Mouse (Mus musculus) intestine, embryonic 15.5 days (tissue): Measurements from ENCODE around the gene Rrbp1. TPM values are rescaled to one million over a fixed set of nuclear protein-coding genes. Genes with fewer than 3 reads are reported as not detected.
A peak's percentile ranks its signal among the peaks of the same experiment; 100 is the strongest.

ENCODE experiments used
- ATAC-seq: fragments of 200-750 bp; cut with Nextera tagmentation; 2 replicates; pipeline ENCODE4 v1.8.0; 2017; ENCODE audit warnings: moderate TSS enrichment, moderate library complexity
- H3K27ac ChIP-seq: fragments of 300-500 bp; sonication (generic); 2 replicates; pipeline ENCODE4 v1.5.1; 2015; ENCODE audit warnings: mild to moderate bottlenecking, inconsistent platforms
- H3K27me3 ChIP-seq: fragments of 300-500 bp; sonication (generic); replicated peaks from 2 replicates; pipeline ENCODE4 v1.6.1; 2015; ENCODE audit warnings: inconsistent platforms
- H3K36me3 ChIP-seq: fragments of 300-500 bp; sonication (generic); 2 replicates; pipeline ENCODE4 v1.6.1; 2015; ENCODE audit warnings: inconsistent platforms
- H3K4me1 ChIP-seq: fragments of 300-500 bp; sonication (generic); replicated peaks from 2 replicates; pipeline ENCODE4 v1.6.1; 2015; ENCODE audit warnings: inconsistent platforms
- H3K4me2 ChIP-seq: fragments of 300-500 bp; sonication (generic); replicated peaks from 2 replicates; pipeline ENCODE4 v1.6.1; 2015; ENCODE audit warnings: mild to moderate bottlenecking, inconsistent platforms
- H3K4me3 ChIP-seq: fragments of 300-500 bp; sonication (generic); replicated peaks from 2 replicates; pipeline ENCODE4 v1.5.1; 2015; ENCODE audit warnings: inconsistent platforms
- H3K9ac ChIP-seq: fragments of 300-500 bp; sonication (generic); 2 replicates; pipeline ENCODE4 v1.6.1; 2015; ENCODE audit warnings: inconsistent platforms
- H3K9me3 ChIP-seq: fragments of 300-500 bp; sonication (generic); 2 replicates; pipeline ENCODE4 v1.6.1; 2016; ENCODE audit warnings: inconsistent platforms
- WGBS: fragments of 180-500 bp; shearing (Covaris S2); methylation state at CpG from one replicate; pipeline ENCODE4 v1.1.7; 2015; 5-methylcytosine and 5-hydroxymethylcytosine counted together
- polyA plus RNA-seq: library from polyadenylated mRNA; unstranded; fragments of >200 nt; fragmentation: Nextera tagmentation; extraction: Ambion mirVana; gene quantifications from 2 replicates; pipeline ENCODE4 v1.2.1, GENCODE M21; 2015

Rrbp1 gene
- polyA plus RNA-seq, result 103 and 125 TPM in 2 replicates

DNA sequence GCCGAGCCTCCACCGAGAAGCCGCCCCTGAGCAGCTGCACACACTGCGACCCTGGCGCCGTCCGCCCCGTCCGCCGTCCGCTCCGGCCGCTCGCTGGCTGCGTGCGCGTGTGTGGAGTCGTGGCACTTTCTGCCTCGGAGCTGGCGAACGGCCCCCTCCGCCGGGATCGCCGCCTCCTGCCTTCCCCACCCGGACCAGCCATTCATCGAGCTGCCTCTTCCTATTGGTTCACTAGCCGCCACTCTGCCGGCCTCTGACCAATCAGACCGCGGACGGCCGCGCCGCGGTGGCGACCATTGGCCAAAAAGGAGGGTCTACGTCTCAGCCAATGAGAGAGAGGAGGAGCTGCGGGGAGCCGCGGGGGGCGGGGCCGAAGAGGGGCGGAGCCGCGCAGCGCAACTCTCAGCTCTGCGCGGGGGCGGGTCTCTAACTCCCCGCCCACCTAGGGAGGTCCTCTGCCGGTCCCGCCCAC lies at the start of gene Rrbp1:
Gene Rrbp1 (minus strand): TSS at position 184 of the 472 bp plus-strand sequence.
- Histone ChIP-seq H3K4me2 (peak within 1 kb of the TSS; percentile 74), H3K9ac (peak within 1 kb of the TSS; percentile 97), H3K4me1 (peaks cover 28% of the 10 kb centered on the region), H3K9me3 (no peaks in the 10 kb centered on the region), H3K27ac (peak within 1 kb of the TSS; percentile 98), H3K36me3 (no peaks in the 10 kb centered on the region), H3K4me3 (peak within 1 kb of the TSS; percentile 99), H3K27me3 (no peaks in the 10 kb centered on the region)
- under 1% methylated on average over 53 of the region's 53 CpGs for WGBS
- peak; percentile 98 for ATAC-seq

DNA sequence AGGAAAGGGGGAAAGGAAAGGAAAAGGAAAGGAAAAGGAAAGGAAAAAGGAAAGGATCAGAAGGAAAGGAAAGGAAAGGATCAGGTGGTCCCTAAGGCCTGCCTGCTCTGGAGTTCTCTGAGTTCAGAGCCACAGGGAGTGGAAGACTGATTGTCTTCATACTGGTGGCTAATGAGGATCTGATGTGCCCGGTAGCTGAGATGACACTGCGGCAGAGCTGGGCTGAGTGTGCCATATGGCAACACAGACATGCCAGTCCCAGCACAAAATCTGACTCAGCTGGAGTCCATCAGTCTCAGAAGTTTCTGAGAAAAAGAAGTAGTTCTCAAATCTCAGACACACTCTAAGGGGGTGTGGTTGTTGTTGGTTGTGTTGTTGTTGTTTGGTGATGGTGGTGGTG lies 46.7 kb upstream of the Rrbp1 start:
- H3K4me2 ChIP-seq, result no peak overlapping the region
- no peak for ATAC-seq
- no peak overlapping the region for H3K9ac ChIP-seq
- no peaks in the 10 kb centered on the region for H3K4me1 ChIP-seq
- no peak overlapping the region for H3K4me3 ChIP-seq
- no peaks in the 10 kb centered on the region for H3K36me3 ChIP-seq
- no peaks in the 10 kb centered on the region for H3K27me3 ChIP-seq
- no peaks in the 10 kb centered on the region for H3K9me3 ChIP-seq
- 73% methylated on average over 2 of the region's 2 CpGs for WGBS
- H3K27ac ChIP-seq, result no peak overlapping the region

DNA sequence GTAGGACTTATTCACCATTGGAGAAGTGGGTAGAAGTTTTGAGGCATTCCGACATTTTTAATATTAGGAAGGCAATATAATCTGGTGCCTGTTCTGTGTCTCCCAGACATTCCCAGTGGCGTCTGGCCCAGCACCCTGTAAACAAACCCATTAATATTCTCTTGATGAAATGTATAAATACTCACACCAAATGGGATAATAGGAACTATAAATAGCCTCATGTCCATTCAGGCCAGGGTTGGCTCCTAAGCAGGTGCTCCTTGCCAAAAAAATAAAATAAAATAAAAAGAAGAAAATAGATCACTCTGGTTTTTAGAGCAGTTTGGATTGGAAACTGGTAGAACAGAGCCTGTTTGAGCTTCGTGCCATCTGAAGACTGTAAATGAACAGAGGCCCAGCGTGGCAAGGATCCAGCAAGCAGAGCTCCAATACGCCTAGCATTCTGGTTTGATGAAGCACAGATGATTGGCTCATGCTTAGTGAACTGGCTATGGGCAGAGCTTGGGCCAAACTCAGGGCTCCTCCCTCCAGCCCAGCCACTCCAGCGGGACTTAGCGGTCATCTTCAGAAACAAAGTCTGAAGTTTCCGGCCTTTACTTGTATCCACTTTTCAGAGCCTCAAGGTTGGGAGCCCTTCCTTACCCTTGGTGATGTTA lies 41.5 kb upstream of the Rrbp1 start:
- H3K27me3 ChIP-seq, result no peaks in the 10 kb centered on the region
- H3K4me3 ChIP-seq, result no peak overlapping the region
- peak; percentile 80 for ATAC-seq
- no peak overlapping the region for H3K9ac ChIP-seq
- H3K9me3 ChIP-seq, result no peaks in the 10 kb centered on the region
- no peaks in the 10 kb centered on the region for H3K4me1 ChIP-seq
- no peak overlapping the region; the same call in 1 of the 2 replicates for H3K27ac ChIP-seq
- H3K4me2 ChIP-seq, result no peak overlapping the region
- 59% methylated on average over 8 of the region's 8 CpGs for WGBS
- no peaks in the 10 kb centered on the region for H3K36me3 ChIP-seq

DNA sequence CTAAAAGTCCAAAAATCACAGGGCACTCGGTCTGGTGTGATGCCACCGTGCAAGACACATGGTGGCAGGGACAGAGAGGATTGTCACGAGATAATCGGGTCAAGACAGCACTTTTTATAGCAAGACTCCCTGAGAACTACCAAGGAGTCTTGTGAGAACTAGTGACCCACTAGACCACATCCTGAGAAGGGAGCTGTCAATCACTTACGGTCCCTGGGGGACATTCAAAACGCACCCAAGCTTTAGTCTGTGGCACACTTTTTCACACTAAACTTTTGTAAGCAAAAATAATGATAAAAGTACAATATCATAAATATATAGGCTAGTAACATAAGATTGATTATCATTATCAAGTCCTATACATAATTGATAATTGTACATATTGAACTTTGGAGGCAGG lies 39.8 kb upstream of the Rrbp1 start:
- Histone ChIP-seq H3K4me2 (no peak overlapping the region), H3K9ac (no peak overlapping the region), H3K36me3 (no peaks in the 10 kb centered on the region), H3K9me3 (no peaks in the 10 kb centered on the region), H3K4me3 (no peak overlapping the region), H3K27ac (no peak overlapping the region), H3K27me3 (no peaks in the 10 kb centered on the region), H3K4me1 (no peaks in the 10 kb centered on the region)
- 91% methylated on average over 6 of the region's 6 CpGs for WGBS
- no peak for ATAC-seq

DNA sequence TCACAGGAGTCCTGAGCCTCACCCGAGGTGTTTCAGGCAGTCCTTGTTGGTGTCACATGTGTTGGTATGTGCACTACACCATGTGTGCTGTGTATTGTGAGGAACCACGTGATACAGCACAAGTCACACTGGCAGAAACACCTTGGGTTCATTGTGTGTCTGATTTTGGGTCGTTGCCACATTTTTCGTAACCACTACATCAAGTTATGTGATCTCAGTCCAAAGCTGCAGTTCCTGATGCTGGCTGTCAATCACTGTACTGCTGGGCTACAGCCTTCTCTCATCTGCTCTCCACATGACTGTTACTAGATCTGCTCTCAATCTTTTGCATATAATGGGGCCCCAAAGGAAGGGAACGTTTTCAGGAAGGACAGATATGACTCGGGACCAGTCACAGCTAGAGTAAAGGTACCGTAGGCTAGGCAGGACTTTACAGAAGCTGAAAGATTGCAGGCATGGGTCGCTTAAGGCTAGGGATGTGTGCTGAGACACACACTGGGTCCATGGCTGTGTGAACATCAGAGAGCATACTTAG lies 39.1 kb upstream of the Rrbp1 start:
- ATAC-seq, result no peak
- Histone ChIP-seq H3K9me3 (no peaks in the 10 kb centered on the region), H3K4me1 (no peaks in the 10 kb centered on the region), H3K4me3 (no peak overlapping the region), H3K4me2 (no peak overlapping the region), H3K36me3 (no peaks in the 10 kb centered on the region), H3K9ac (no peak overlapping the region), H3K27ac (no peak overlapping the region), H3K27me3 (no peaks in the 10 kb centered on the region)
- WGBS, result 80% methylated on average over 8 of the region's 8 CpGs

DNA sequence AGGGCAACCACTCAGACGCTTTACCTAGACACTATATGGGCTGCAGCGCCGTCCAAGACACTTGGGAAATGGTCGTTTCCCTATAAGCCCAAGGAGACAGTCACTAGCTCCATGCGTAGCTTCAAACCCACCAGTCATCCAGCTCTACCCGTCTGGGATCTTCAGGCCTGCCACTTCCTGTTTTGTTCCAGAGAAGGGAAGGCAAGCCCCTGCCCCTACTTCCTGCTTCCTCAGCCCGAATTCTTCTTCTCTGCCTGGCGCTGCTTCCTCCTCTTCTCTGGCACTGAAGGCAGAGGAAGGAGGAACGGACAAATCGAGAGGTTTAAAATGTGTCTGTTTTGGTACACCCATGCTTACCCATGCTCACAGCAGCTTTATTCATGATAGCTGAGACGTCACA lies 35.9 kb upstream of the Rrbp1 start:
- no peak overlapping the region for H3K27ac ChIP-seq
- H3K36me3 ChIP-seq, result no peaks in the 10 kb centered on the region
- 60% methylated on average over 11 of the region's 11 CpGs for WGBS
- H3K9ac ChIP-seq, result no peak overlapping the region
- no peak overlapping the region for H3K4me3 ChIP-seq
- no peak overlapping the region for H3K4me2 ChIP-seq
- no peaks in the 10 kb centered on the region for H3K27me3 ChIP-seq
- no peaks in the 10 kb centered on the region for H3K9me3 ChIP-seq
- H3K4me1 ChIP-seq, result no peaks in the 10 kb centered on the region
- ATAC-seq, result no peak

DNA sequence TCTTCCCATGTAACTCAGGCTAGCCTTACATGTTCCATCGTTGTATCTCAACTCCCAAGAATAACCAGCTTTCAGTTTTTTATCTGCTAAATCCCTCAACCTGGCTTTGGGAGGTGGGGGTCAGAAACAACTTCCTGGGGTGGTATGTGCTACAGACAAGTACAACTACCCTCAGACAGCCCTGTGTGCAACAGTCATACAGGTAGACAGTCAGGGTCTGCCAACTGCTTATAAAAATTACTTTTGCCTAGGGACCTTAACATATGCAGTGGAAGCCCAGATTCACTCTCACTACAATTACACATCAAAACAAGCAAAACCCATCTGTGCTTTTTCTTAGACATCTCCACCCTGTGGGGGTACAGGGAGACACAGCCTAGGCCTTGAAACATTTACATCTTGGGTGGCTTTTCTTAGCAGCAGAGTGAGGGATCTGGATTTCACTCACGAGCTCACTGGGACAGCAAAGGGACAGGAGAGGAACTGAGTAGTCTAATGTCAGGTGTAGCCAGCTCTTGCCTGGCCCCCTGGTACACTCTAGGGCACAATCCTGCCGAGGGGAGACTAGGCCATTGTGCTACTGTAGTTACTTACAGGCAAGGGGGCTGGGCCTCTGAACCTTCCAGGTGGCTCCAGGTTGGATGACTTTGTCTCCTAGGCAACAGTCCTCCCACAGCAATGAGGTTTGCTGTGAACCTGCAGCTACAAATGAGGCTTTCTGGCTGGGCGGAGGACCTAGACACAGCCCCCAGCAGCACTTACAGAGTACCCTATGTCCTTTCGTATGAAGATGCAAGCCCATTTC lies 34.9 kb upstream of the Rrbp1 start:
- Histone ChIP-seq H3K4me2 (no peak overlapping the region), H3K9ac (no peak overlapping the region), H3K27me3 (no peaks in the 10 kb centered on the region), H3K9me3 (no peaks in the 10 kb centered on the region), H3K4me3 (no peak overlapping the region), H3K4me1 (no peaks in the 10 kb centered on the region), H3K36me3 (no peaks in the 10 kb centered on the region), H3K27ac (no peak overlapping the region)
- no peak for ATAC-seq
- 65% methylated on average over 5 of the region's 5 CpGs for WGBS

DNA sequence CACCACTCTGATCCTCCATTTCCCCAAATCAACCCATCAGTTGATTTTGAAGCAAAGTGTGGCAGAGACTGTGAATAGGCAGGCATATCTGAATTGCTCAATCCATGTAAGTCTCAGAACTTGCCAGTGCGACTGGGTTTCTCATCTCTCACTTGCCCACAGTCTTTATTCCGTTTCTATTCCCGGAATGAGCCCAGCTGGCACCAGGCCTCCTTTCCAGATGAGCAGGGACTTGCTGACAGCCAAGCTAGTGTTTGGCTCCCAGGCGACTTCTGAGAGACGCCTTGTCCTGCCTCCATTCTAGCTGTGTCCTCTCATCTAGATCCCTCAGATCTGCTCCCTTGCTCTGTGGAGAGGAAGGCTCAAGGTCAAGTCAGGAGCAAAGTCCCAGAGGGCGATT lies 33.7 kb upstream of the Rrbp1 start:
- H3K27me3 ChIP-seq, result no peaks in the 10 kb centered on the region

DNA sequence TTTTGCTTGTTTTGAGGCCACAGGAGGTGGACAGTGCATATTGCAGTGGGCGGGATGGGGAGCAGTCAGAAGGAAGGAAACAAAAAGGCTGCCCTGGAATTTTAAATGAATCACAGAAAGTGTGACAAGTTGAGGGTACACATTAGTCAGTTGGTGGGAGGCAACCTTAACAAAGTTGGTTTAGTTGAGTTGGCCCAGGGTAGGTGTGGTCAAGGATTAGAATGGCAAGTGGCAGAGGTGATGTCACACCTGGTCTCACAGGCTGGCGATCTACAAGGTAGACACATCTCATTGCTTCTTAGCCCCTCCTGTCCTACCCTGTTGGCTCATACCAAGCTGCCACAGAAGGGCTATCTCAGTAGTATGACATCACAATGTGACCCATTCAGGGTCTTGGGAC lies 21.6 kb upstream of the Rrbp1 start, which contains the start of gene Banf2:
Gene Banf2 (plus strand): TSS at position 396 of the 400 bp plus-strand sequence.
- no peaks in the 10 kb centered on the region for H3K4me1 ChIP-seq
- no peaks in the 10 kb centered on the region for H3K9me3 ChIP-seq
- H3K36me3 ChIP-seq, result no peaks in the 10 kb centered on the region
- no peak for ATAC-seq
- 88% methylated on average over 2 of the region's 2 CpGs for WGBS
- H3K9ac ChIP-seq, result no peak within 1 kb of the TSS
- H3K4me3 ChIP-seq, result no peak within 1 kb of the TSS
- no peaks in the 10 kb centered on the region for H3K27me3 ChIP-seq
- H3K27ac ChIP-seq, result no peak within 1 kb of the TSS
- no peak within 1 kb of the TSS for H3K4me2 ChIP-seq

More for the DNA sequence above, 33.7 kb upstream of the Rrbp1 start:
- 81% methylated on average over 6 of the region's 6 CpGs for WGBS
- ATAC-seq, result no peak
- no peak overlapping the region for H3K9ac ChIP-seq
- no peaks in the 10 kb centered on the region for H3K9me3 ChIP-seq
- H3K4me3 ChIP-seq, result no peak overlapping the region
- H3K27ac ChIP-seq, result no peak overlapping the region
- no peaks in the 10 kb centered on the region for H3K4me1 ChIP-seq
- no peak overlapping the region for H3K4me2 ChIP-seq
- H3K36me3 ChIP-seq, result no peaks in the 10 kb centered on the region

DNA sequence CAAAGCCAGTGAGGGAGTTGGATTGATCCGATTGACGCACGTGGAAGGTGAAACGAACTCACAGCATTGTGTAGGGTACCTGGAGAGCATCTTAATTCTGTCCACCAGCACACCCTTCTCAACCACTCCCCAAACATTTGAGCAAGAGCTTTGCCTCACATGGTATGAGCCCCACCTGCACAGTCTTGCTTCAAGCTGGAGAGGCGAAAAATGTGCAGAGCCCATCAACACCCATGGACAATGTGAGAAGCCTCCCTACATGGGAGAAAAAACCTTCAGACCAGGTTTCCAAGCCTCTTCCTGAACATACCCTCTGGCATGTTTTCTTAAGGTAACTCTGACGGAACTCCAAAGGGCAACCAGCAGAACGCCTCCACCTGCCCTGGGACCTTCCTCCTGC lies 19.7 kb upstream of the Rrbp1 start:
- Histone ChIP-seq H3K36me3 (no peaks in the 10 kb centered on the region), H3K27ac (no peak overlapping the region), H3K4me3 (no peak overlapping the region), H3K9me3 (no peaks in the 10 kb centered on the region), H3K4me2 (no peak overlapping the region), H3K9ac (no peak overlapping the region), H3K4me1 (no peaks in the 10 kb centered on the region), H3K27me3 (no peaks in the 10 kb centered on the region)
- no peak for ATAC-seq
- 82% methylated on average over 7 of the region's 7 CpGs for WGBS

DNA sequence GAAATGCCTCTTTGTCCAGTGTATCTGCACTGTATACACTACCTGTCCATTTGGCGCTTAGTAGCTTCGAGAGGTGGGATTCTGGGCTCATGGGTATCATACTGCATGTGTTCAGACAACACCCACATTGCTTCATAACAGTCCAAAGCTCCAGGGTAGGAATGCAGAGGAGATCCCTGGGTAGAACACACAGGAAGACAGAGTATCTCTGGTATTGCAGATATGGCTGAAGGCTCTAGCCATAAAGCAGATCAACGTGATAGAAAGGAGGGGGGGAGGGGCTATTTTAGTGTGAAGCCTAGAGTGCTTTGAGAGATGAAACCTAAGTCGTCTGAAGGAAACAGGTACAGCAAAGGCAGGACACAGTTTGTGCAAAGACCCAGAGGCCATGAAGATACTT lies 15.4 kb upstream of the Rrbp1 start:
- WGBS, result 63% methylated on average over 4 of the region's 4 CpGs
- H3K27ac ChIP-seq, result no peak overlapping the region
- H3K9ac ChIP-seq, result no peak overlapping the region
- H3K4me2 ChIP-seq, result no peak overlapping the region
- H3K36me3 ChIP-seq, result no peaks in the 10 kb centered on the region
- H3K4me1 ChIP-seq, result no peaks in the 10 kb centered on the region
- H3K4me3 ChIP-seq, result no peak overlapping the region
- no peaks in the 10 kb centered on the region for H3K27me3 ChIP-seq
- no peak for ATAC-seq
- H3K9me3 ChIP-seq, result no peaks in the 10 kb centered on the region

DNA sequence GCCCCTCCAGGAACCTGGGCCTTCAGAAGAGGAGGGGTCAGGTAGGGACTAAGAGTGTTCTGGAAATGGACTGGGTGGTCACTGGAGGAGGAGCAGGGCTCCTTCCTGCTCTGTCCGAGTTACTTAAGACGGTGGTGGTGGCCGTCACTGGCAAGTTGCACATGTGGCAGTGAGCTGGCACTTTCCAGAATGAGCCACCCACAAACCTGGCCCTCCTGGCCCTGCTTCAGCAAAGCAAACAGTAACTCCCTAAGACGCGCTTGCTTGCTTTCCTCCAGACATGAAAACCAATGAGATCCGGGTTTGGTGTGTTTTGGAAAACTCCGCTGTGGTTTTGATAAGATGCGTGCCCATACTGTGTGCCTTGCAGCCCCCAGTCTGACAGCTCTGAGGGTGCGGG lies 14.3 kb upstream of the Rrbp1 start:
- H3K4me1 ChIP-seq, result no peaks in the 10 kb centered on the region
- no peak overlapping the region for H3K9ac ChIP-seq
- WGBS, result 85% methylated on average over 9 of the region's 9 CpGs
- no peaks in the 10 kb centered on the region for H3K36me3 ChIP-seq
- no peak for ATAC-seq
- H3K9me3 ChIP-seq, result no peaks in the 10 kb centered on the region
- no peaks in the 10 kb centered on the region for H3K27me3 ChIP-seq
- H3K4me2 ChIP-seq, result no peak overlapping the region
- no peak overlapping the region for H3K27ac ChIP-seq
- no peak overlapping the region for H3K4me3 ChIP-seq
